9 mouse cellular contexts compared by ENCODE assay signal in the genomic region with DNA sequence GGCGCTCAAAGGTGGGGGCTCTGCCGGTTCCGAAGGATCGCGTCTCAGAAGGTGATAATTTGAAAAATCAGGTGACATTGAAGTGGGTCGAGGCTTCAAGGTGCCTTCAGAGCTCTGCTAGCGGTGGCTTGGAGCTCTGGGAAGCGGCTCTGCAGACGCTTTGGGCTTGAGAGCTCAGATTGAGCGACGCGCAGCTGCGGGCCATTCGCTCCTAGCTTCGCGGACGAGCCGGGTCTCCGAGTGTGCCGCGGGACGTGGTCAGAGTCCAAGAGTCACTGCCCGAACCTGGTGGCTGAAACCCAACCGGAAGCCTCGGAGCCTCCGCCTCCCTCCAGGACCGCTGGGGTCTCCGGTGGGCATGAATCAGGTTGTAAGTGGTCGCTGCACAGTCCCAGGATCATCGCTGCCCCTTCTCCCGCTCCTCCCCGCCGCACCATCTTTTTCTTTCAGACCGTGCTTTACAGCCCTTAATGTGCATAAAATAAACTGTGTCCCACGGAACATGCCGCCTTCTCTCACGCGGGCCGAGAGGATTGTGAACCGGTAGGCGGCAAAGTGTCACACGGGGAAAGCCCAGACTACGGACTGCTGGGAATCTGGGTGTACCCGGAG. TPM values are rescaled to one million over a fixed set of nuclear protein-coding genes. Genes with fewer than 3 reads are reported as not detected.
DNase-seq lines count a peak whose midpoint lies in the region; ATAC-seq and TF ChIP-seq lines count a peak whose summit lies in the region.
"Had no signal": no experiment of that assay in that cellular context is flagged by ENCODE, and none has a peak within 500 bp of the region (broad histone marks: within the 10 kb centered on the region; RNA-seq: fewer than 3 reads in every experiment).

No protein-coding gene starts in this region.

- under 1% methylated on average over 44 of the region's 44 CpGs for WGBS in heart, embryonic 14.5 days
- WGBS in small intestine, adult 2 months, result under 1% methylated on average over 44 of the region's 44 CpGs

- TF ChIP-seq POLR2A in small intestine, adult 2 months (IDR thresholded peaks at IDR 0.05; ENCODE audit: low read depth, low read length), result no peak

- peaks cover 87% of the 10 kb centered on the region for H3K27me3 ChIP-seq in megakaryocyte, embryonic 14.5 days (replicated peaks)
- H3K27me3 ChIP-seq in heart, embryonic 14.5 days (ENCODE audit: control insufficient read depth, insufficient read depth, low read length), result peaks cover 16% of the 10 kb centered on the region; the same call in 1 of the 2 replicates
- H3K27me3 ChIP-seq in small intestine, adult 2 months (ENCODE audit: control insufficient read depth, insufficient read depth, low read length), result peaks cover 67% of the 10 kb centered on the region

- H3K4me1 ChIP-seq in megakaryocyte, embryonic 14.5 days, result peaks cover 26% of the 10 kb centered on the region
- peaks cover 2 to 11% of the 10 kb centered on the region in 2 experiments; a peak in 3 of 4 replicates for H3K4me1 ChIP-seq in heart, embryonic 14.5 days (ENCODE audit: control insufficient read depth in 2 of 2, insufficient read depth in 2 of 2, low read length in 2 of 2)
- peaks cover 3% of the 10 kb centered on the region for H3K4me1 ChIP-seq in small intestine, adult 2 months (ENCODE audit: control insufficient read depth, insufficient read depth, insufficient read length, low read length)

- intact Hi-C loops in left cerebral cortex, postnatal 10 days (cut with DNase I), result no loop called here

- no peaks in the 10 kb centered on the region for H3K9me3 ChIP-seq in megakaryocyte, embryonic 14.5 days
- no peaks in the 10 kb centered on the region for H3K9me3 ChIP-seq in heart, embryonic 14.5 days (ENCODE audit: control insufficient read depth, low read length)

- peak overlapping the region; percentile 80 for H3K4me3 ChIP-seq in megakaryocyte, embryonic 14.5 days (replicated peaks)
- peak overlapping the region; percentile 54 to 78 for H3K4me3 ChIP-seq in heart, embryonic 14.5 days (ENCODE audit: control insufficient read depth in 1 of 2, insufficient read depth in 1 of 2, low read depth in 1 of 2, low read length in 2 of 2)
- peak overlapping the region; percentile 41 for H3K4me3 ChIP-seq in small intestine, adult 2 months (ENCODE audit: low read depth, low read length)

- no peak for TF ChIP-seq CTCF in small intestine, adult 2 months (IDR thresholded peaks at IDR 0.05; ENCODE audit: extremely low read depth, insufficient read length, insufficient replicate concordance, low read depth, low read length)

- peak; percentile 12 to 59 for DNase-seq in kidney, postnatal 36 days
- DNase-seq in cerebellum, adult 8-10 months, result no peak
- DNase-seq in cerebellum, adult 9-10 months, result no peak
- no peak for DNase-seq in left cerebral cortex, postnatal 10 days (ENCODE audit: extremely low spot score in 1 of 2, low spot score in 2 of 2)

- H3K9ac ChIP-seq in heart, embryonic 14.5 days (ENCODE audit: low read length), result peak overlapping the region; percentile 94

- ATAC-seq in megakaryocyte, adult 5-6 weeks (ENCODE audit: poor library complexity, severe bottlenecking), result no peak
- no peak for ATAC-seq in heart, embryonic 14.5 days (ENCODE audit: insufficient number of reproducible peaks, insufficient read depth, low FRiP score, low read depth)

- peak overlapping the region; percentile 75 for H3K4me2 ChIP-seq in heart, embryonic 14.5 days (ENCODE audit: low read length)

- H3K36me3 ChIP-seq in megakaryocyte, embryonic 14.5 days (replicated peaks; ENCODE audit: low read length), result no peaks in the 10 kb centered on the region
- no peaks in the 10 kb centered on the region for H3K36me3 ChIP-seq in heart, embryonic 14.5 days (ENCODE audit: control insufficient read depth, insufficient read depth, low read length)
- no peaks in the 10 kb centered on the region for H3K36me3 ChIP-seq in small intestine, adult 2 months (ENCODE audit: control insufficient read depth, insufficient read depth, low read length)

- peak overlapping the region; percentile 98 to 99 for H3K27ac ChIP-seq in heart, embryonic 14.5 days (replicated peaks in 1 of 2; ENCODE audit: control insufficient read depth in 1 of 2, insufficient read depth in 1 of 2, low read depth in 2 of 2, low read length in 2 of 2)
- H3K27ac ChIP-seq in small intestine, adult 2 months (ENCODE audit: insufficient read depth, low read depth, low read length), result no peak overlapping the region

RNA-seq across cellular contexts. Expression of a gene that starts 5.0 kb away (rescaled TPM):
- polyA plus RNA-seq in megakaryocyte, embryonic 14.5 days (2012; ENCODE audit: insufficient read depth, low replicate concordance), result not detected in 2 replicates
- not detected in 2 replicates for total RNA-seq in megakaryocyte, adult 5-6 weeks (2015)
- total RNA-seq in megakaryocyte, adult 5-6 weeks (2017), result not detected in 2 replicates
- polyA plus RNA-seq in heart, embryonic 14.5 days (2014; fragmentation: Nextera tagmentation; extraction: Ambion mirVana), result 172 and 177 TPM in 2 replicates
- 0.11 and 3.5 TPM in 2 replicates for polyA plus RNA-seq in small intestine, adult 2 months (2012; rRNA removed)
- total RNA-seq in left cerebral cortex, postnatal 10 days (2021), result not detected
- total RNA-seq: layer of hippocampus, postnatal 10 days had no signal

Comparison
In these comparisons a context has a peak if more than half of its experiments do, and no peak if none do; other contexts are left out.
1. DNase-seq: peak in kidney, postnatal 36 days (2 of 2); none in cerebellum, adult 8-10 months (single experiment), cerebellum, adult 9-10 months (single experiment) and left cerebral cortex, postnatal 10 days (0 of 2).
2. RNA of a gene that starts 5.0 kb away (polyA plus RNA-seq): 172 to 177 TPM in heart, embryonic 14.5 days; 0.11 to 3.5 TPM in small intestine, adult 2 months and not detected in megakaryocyte, embryonic 14.5 days; every median in the first group is over 10 times any median in the second.
3. Peak in every context shown above with its lines, with median percentiles within 50 percentile points of each other: H3K4me3 ChIP-seq.